Mouse (Mus musculus) monocyte, adult 5-6 weeks (primary cell): ENCODE results near the gene Srsf2. TPM values are rescaled to one million over a fixed set of nuclear protein-coding genes. Genes with fewer than 3 reads are reported as not detected.
"Not testable (repeated sequence)": the region's sequence is repeated elsewhere in the genome, so short reads cannot be mapped to it uniquely, and the experiment has no call there.

ENCODE experiments used
- ATAC-seq: fragments of 153-309, 156-312 bp; replicated peaks from 2 replicates; pipeline ENCODE4 v1.8.0; 2017; ENCODE audit warnings: mild to moderate bottlenecking; ENCODE audit not compliant: low TSS enrichment, insufficient number of reproducible peaks, severe bottlenecking, poor library complexity, low FRiP score
- total RNA-seq: library from RNA; stranded (forward); fragments of 200-1000, 200-491, 200-594 nt; gene quantifications from 3 replicates; pipeline ENCODE4 v1.2.3, GENCODE M21; 2017

The Srsf2 gene
- total RNA-seq, 1 experiment from 2014 or later: 124 TPM

GRCm38 (mm10) chr11:116838936-116839335 lies 14.0 kb downstream of the Srsf2 start:
- no peak for ATAC-seq

- no peak for ATAC-seq
These were observed 15.5 kb downstream of the Srsf2 start for GRCm38 (mm10) chr11:116837441-116837840.

GRCm38 (mm10) chr11:116836283-116836682 lies 16.6 kb downstream of the Srsf2 start:
- no peak for ATAC-seq

GRCm38 (mm10) chr11:116834954-116835353 lies 17.9 kb downstream of the Srsf2 start:
- no peak for ATAC-seq

- no peak for ATAC-seq
These were observed 20.7 kb downstream of the Srsf2 start for GRCm38 (mm10) chr11:116832172-116832685.

GRCm38 (mm10) chr11:116827534-116828165 lies 25.2 kb downstream of the Srsf2 start, which contains the start of gene Mxra7:
Gene Mxra7 (minus strand): TSS chr11:116828046.
- ATAC-seq: 0 out of 2 replicates have a peak, but pooled peaks have one; percentile 41

- no peak for ATAC-seq
These were observed 26.1 kb downstream of the Srsf2 start for GRCm38 (mm10) chr11:116826550-116827504.

- no peak for ATAC-seq
These were observed 27.7 kb downstream of the Srsf2 start for GRCm38 (mm10) chr11:116825230-116825629.

GRCm38 (mm10) chr11:116823885-116824284 lies 29.0 kb downstream of the Srsf2 start:
- not testable (repeated sequence) for ATAC-seq

- no peak for ATAC-seq
These were observed 29.6 kb downstream of the Srsf2 start for GRCm38 (mm10) chr11:116823255-116823654.

- ATAC-seq: no peak
These were observed 30.3 kb downstream of the Srsf2 start for GRCm38 (mm10) chr11:116822626-116823025.

GRCm38 (mm10) chr11:116822215-116822614 lies 30.7 kb downstream of the Srsf2 start:
- no peak for ATAC-seq

GRCm38 (mm10) chr11:116821057-116821940 lies 31.6 kb downstream of the Srsf2 start:
- no peak for ATAC-seq

- no peak for ATAC-seq
These were observed 32.8 kb downstream of the Srsf2 start for GRCm38 (mm10) chr11:116819932-116820593.

- no peak for ATAC-seq
These were observed 34.2 kb downstream of the Srsf2 start for GRCm38 (mm10) chr11:116818722-116819121.

GRCm38 (mm10) chr11:116817567-116817966 lies 35.3 kb downstream of the Srsf2 start:
- no peak for ATAC-seq

- ATAC-seq: no peak
These were observed 36.1 kb downstream of the Srsf2 start for GRCm38 (mm10) chr11:116816769-116817168.

GRCm38 (mm10) chr11:116814884-116815415 lies 37.9 kb downstream of the Srsf2 start:
- no peak for ATAC-seq
